Mouse (Mus musculus): ENCODE results near the gene Lrrn3. TPM values are rescaled to one million over a fixed set of nuclear protein-coding genes. Genes with fewer than 3 reads are reported as not detected.

The Lrrn3 gene
- 0.22 TPM for polyA plus RNA-seq (2014; fragmentation: Illumina TruSeq; extraction: RNeasy Lipid Tissue Mini Kit (QIAGEN cat#74804); ENCODE audit: low read depth, low replicate concordance)

DNA sequence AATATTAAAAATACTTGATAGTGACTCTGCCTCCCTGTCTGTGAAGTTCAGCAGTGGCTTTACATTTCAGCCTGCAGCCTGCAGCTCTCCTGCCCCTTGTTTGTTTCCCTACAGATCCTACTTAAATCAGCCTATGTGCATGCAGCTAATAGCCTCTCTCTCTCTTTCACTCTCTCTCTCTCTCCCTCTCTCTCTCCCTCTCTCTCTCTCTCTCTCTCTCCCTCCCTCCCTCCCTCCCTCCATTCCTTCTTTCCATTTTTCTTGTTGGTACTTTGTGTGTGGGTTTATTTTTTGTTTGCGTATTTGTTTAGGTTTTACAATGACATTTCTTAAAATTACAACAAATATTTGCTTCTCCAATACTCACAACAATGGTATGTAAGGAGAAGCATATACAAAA lies at the start of gene Lrrn3:
Gene Lrrn3 (minus strand): TSS at position 101 of the 400 bp plus-strand sequence.

